31 mouse cellular contexts compared by ENCODE assay signal in the genomic region with DNA sequence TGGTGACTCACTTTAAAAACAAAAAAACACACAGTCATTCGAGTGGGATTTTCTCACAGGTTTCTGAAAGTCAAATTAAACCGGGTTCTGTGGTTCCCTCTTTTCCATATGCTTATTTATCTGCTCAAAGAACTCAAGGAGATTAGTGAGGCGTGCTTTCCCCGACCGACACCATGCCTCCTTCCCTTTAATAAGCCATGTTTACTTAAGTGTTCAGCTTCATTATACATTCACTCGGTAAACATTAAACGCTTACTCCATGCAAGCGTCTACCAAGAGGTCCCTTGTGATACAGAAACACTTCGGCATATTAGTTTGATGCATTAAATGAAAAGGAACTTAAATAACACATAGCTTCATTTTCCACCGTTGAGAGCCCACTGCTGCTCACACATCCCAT.
"Had no signal": no experiment of that assay in that cellular context is flagged by ENCODE, and none has a peak within 500 bp of the region (broad histone marks: within the 10 kb centered on the region; RNA-seq: fewer than 3 reads in every experiment).

No protein-coding gene starts in this region.

- H3K9me3 ChIP-seq: limb, embryonic 10.5 days; limb, embryonic 12.5 days; limb, embryonic 13.5 days; limb, embryonic 15.5 days; liver, embryonic 12.5 days; liver, embryonic 13.5 days; liver, embryonic 15.5 days; lung, embryonic 15.5 days; megakaryocyte, embryonic 14.5 days; midbrain, embryonic 10.5 days; midbrain, embryonic 12.5 days; midbrain, embryonic 13.5 days; midbrain, embryonic 15.5 days; neural tube, embryonic 12.5 days had no signal

- H3K4me1 ChIP-seq: limb, embryonic 10.5 days; limb, embryonic 12.5 days; limb, embryonic 15.5 days; lung, embryonic 15.5 days; midbrain, embryonic 12.5 days; midbrain, embryonic 13.5 days; neural tube, embryonic 12.5 days had no signal

- H3K27ac ChIP-seq: limb, embryonic 10.5 days; limb, embryonic 12.5 days; limb, embryonic 13.5 days; limb, embryonic 15.5 days; liver, embryonic 12.5 days; liver, embryonic 13.5 days; liver, embryonic 14.5 days; liver, embryonic 15.5 days; lung, embryonic 15.5 days; macrophage; midbrain, embryonic 10.5 days; midbrain, embryonic 12.5 days; midbrain, embryonic 13.5 days; midbrain, embryonic 15.5 days; neural tube, embryonic 12.5 days had no signal

- ATAC-seq: liver, embryonic 12.5 days; liver, postnatal 0 days; lung, postnatal 0 days; midbrain, embryonic 13.5 days; midbrain, embryonic 15.5 days; midbrain, embryonic 16.5 days had no signal

- H3K27me3 ChIP-seq: limb, embryonic 12.5 days; limb, embryonic 13.5 days; limb, embryonic 15.5 days; lung, embryonic 15.5 days; megakaryocyte, embryonic 14.5 days; midbrain, embryonic 12.5 days; midbrain, embryonic 13.5 days; midbrain, embryonic 15.5 days; neural tube, embryonic 12.5 days had no signal

- H3K9ac ChIP-seq: limb, embryonic 12.5 days; limb, embryonic 13.5 days; limb, embryonic 15.5 days; liver, embryonic 12.5 days; liver, embryonic 13.5 days; liver, embryonic 14.5 days; liver, embryonic 15.5 days; liver, postnatal 0 days; lung, embryonic 14.5 days; lung, embryonic 15.5 days; midbrain, embryonic 12.5 days; midbrain, embryonic 13.5 days; midbrain, embryonic 15.5 days; neural tube, embryonic 12.5 days had no signal

- H3K4me3 ChIP-seq: limb, embryonic 10.5 days; limb, embryonic 12.5 days; limb, embryonic 13.5 days; limb, embryonic 15.5 days; liver, embryonic 12.5 days; liver, embryonic 13.5 days; liver, embryonic 15.5 days; lung, embryonic 15.5 days; megakaryocyte, embryonic 14.5 days; midbrain, embryonic 10.5 days; midbrain, embryonic 12.5 days; midbrain, embryonic 13.5 days; midbrain, embryonic 15.5 days; myocyte; neural tube, embryonic 12.5 days had no signal

- H3K36me3 ChIP-seq: limb, embryonic 10.5 days; limb, embryonic 12.5 days; limb, embryonic 13.5 days; limb, embryonic 15.5 days; liver, embryonic 12.5 days; liver, embryonic 13.5 days; liver, embryonic 15.5 days; lung, embryonic 15.5 days; midbrain, embryonic 10.5 days; midbrain, embryonic 12.5 days; midbrain, embryonic 13.5 days; midbrain, embryonic 15.5 days; neural tube, embryonic 12.5 days had no signal

- DNase-seq: left cerebral cortex, postnatal 4 days; liver; liver, embryonic 13.5 days; liver, postnatal 0 days; lung, adult 18-20 months; lung, adult 2 months; lung, embryonic 14.5 days; lung, postnatal 10 days; lung, postnatal 14 days; lung, postnatal 36 days; lung, postnatal 4 days; midbrain, embryonic 14.5 days had no signal

- H3K4me2 ChIP-seq: limb, embryonic 12.5 days; limb, embryonic 13.5 days; limb, embryonic 15.5 days; liver, embryonic 11.5 days; liver, embryonic 12.5 days; liver, embryonic 13.5 days; liver, embryonic 15.5 days; lung, embryonic 14.5 days; lung, embryonic 15.5 days; midbrain, embryonic 12.5 days; midbrain, embryonic 13.5 days; midbrain, embryonic 15.5 days; neural tube, embryonic 12.5 days had no signal
